Mouse (Mus musculus) midbrain, embryonic 12.5 days (tissue): ENCODE results near the gene Elk1. TPM values are rescaled to one million over a fixed set of nuclear protein-coding genes. Genes with fewer than 3 reads are reported as not detected.

Experiments used
- ATAC-seq: fragments of 200-750 bp; cut with Nextera tagmentation; 2 replicates; pipeline ENCODE4 v1.8.0; 2017; ENCODE audit warnings: low read depth, moderate TSS enrichment, moderate library complexity; ENCODE audit not compliant: low FRiP score
- H3K27ac ChIP-seq: fragments of 300-500 bp; sonication (generic); replicated peaks from 2 replicates; pipeline ENCODE4 v1.5.1; 2016; ENCODE audit warnings: mild to moderate bottlenecking
- H3K27me3 ChIP-seq: fragments of 300-500 bp; sonication (generic); 2 replicates; pipeline ENCODE4 v1.6.1; 2016; ENCODE audit warnings: mild to moderate bottlenecking
- H3K36me3 ChIP-seq: fragments of 300-500 bp; sonication (generic); 2 replicates; pipeline ENCODE4 v1.6.1; 2016
- H3K4me1 ChIP-seq: fragments of 300-500 bp; sonication (generic); 2 replicates; pipeline ENCODE4 v1.6.1; 2016
- H3K4me2 ChIP-seq: fragments of 300-500 bp; sonication (generic); replicated peaks from 2 replicates; pipeline ENCODE4 v1.6.1; 2016; ENCODE audit warnings: mild to moderate bottlenecking, moderate library complexity
- H3K4me3 ChIP-seq: fragments of 300-500 bp; sonication (generic); 2 replicates; pipeline ENCODE4 v1.5.1; 2016; ENCODE audit warnings: mild to moderate bottlenecking
- H3K9ac ChIP-seq: fragments of 300-500 bp; sonication (generic); replicated peaks from 2 replicates; pipeline ENCODE4 v1.6.1; 2016; ENCODE audit warnings: mild to moderate bottlenecking, moderate library complexity
- H3K9me3 ChIP-seq: fragments of 300-500 bp; sonication (generic); 2 replicates; pipeline ENCODE4 v1.6.1; 2016; ENCODE audit warnings: mild to moderate bottlenecking
- whole genome bisulfite sequencing: fragments of 180-500 bp; shearing (Covaris S2); methylation state at CpG from one replicate; pipeline ENCODE4 v1.1.7; 2016; 5-methylcytosine and 5-hydroxymethylcytosine counted together
- polyA plus RNA-seq: library from polyadenylated mRNA; unstranded; fragments of >200 nt; fragmentation: Nextera tagmentation; extraction: Ambion mirVana; gene quantifications from 2 replicates; pipeline ENCODE4 v1.2.1, GENCODE M21; 2016

Gene Elk1
- polyA plus RNA-seq, 1 experiment from 2014 or later: 15.9 TPM

GRCm38 (mm10) chrX:20920249-20920843, 30.1 kb downstream of the Elk1 start:
- Histone ChIP-seq H3K4me2 (peak overlapping the region; percentile 59), H3K27me3 (no peaks in the 10 kb centered on the region), H3K36me3 (no peaks in the 10 kb centered on the region), H3K4me3 (peak overlapping the region; percentile 56), H3K9me3 (no peaks in the 10 kb centered on the region), H3K27ac (no peak overlapping the region; the same call in 1 of the 2 replicates), H3K4me1 (no peaks in the 10 kb centered on the region), H3K9ac (peak overlapping the region; percentile 60)
- WGBS: 24% methylated on average over 46 of the region's 49 CpGs
- ATAC-seq: peak; percentile 72

GRCm38 (mm10) chrX:20915075-20915474, 35.3 kb downstream of the Elk1 start:
- H3K27me3 ChIP-seq: no peaks in the 10 kb centered on the region
- H3K4me2 ChIP-seq: no peak overlapping the region
- no peak overlapping the region for H3K4me3 ChIP-seq
- H3K9ac ChIP-seq: no peak overlapping the region
- H3K27ac ChIP-seq: no peak overlapping the region
- ATAC-seq: no peak
- H3K4me1 ChIP-seq: no peaks in the 10 kb centered on the region
- H3K9me3 ChIP-seq: no peaks in the 10 kb centered on the region
- H3K36me3 ChIP-seq: no peaks in the 10 kb centered on the region

DNA sequence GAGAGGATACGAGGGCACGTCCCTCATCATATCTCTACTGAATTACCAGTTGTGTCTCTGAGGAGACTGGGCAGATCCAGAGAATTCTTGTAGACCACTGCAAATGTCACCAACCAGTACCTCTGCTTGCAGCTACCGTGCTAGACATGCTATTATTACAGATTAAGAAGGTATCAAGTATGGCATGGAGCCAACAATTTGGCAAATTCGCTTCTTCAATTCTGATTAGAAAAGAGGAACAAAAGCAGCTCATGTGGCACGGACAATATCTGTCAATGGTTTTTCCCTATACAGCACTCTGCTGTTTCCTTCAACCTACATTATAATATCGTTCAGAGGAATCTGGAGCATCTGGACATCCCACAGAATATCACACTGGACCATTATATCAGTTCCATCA, 36.7 kb downstream of the Elk1 start:
- no peak overlapping the region for H3K4me2 ChIP-seq
- no peaks in the 10 kb centered on the region for H3K36me3 ChIP-seq
- H3K4me3 ChIP-seq: no peak overlapping the region
- H3K4me1 ChIP-seq: no peaks in the 10 kb centered on the region
- H3K9me3 ChIP-seq: no peaks in the 10 kb centered on the region
- H3K9ac ChIP-seq: no peak overlapping the region
- no peak for ATAC-seq
- no peaks in the 10 kb centered on the region for H3K27me3 ChIP-seq
- no peak overlapping the region for H3K27ac ChIP-seq
- 87% methylated on average over 6 of the region's 6 CpGs for WGBS

DNA sequence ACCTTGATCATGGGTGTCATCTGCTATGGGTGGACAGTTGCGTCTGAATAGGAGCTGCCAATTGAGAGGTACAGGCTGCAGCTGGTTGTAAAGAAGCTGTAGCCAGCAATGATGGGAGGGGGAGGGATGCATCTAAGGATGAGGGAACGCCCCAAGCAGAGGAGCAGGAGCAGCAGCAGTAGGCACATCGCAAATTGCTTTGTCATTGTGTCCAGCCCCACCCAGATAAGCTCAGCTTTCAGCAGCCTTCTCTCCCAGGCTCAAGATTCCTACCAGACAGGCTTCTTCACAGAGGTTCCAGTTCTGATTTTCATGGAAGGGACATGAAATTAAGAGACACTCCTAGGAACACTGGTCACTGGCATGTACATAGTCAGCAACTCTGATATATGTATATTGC, 40.3 kb downstream of the Elk1 start:
- WGBS: 33% methylated on average over 3 of the region's 3 CpGs
- Histone ChIP-seq H3K4me1 (no peaks in the 10 kb centered on the region), H3K4me3 (no peak overlapping the region), H3K4me2 (no peak overlapping the region), H3K27ac (no peak overlapping the region), H3K9me3 (no peaks in the 10 kb centered on the region), H3K9ac (no peak overlapping the region), H3K27me3 (no peaks in the 10 kb centered on the region), H3K36me3 (no peaks in the 10 kb centered on the region)
- no peak for ATAC-seq

Other genes starting within 250 kb of the Elk1 start
- gene Usp11, start 246.7 kb downstream of the Elk1 start, polyA plus RNA-seq: 85.7 and 86.4 TPM in 2 replicates
- 141 and 145 TPM in 2 replicates for gene Araf, start 152.8 kb downstream of the Elk1 start, polyA plus RNA-seq
- gene Timp1, start 80.4 kb downstream of the Elk1 start, polyA plus RNA-seq: 6.9 and 7.9 TPM in 2 replicates
- gene Syn1, start 29.6 kb downstream of the Elk1 start, polyA plus RNA-seq: 18.5 and 23.4 TPM in 2 replicates
- 4.5 and 5.3 TPM in 2 replicates for gene Cfp, start 19.1 kb downstream of the Elk1 start, polyA plus RNA-seq
- 58.2 and 66.4 TPM in 2 replicates for gene Uxt, start 11.4 kb upstream of the Elk1 start, polyA plus RNA-seq
- gene Zfp182, start 111.7 kb upstream of the Elk1 start, polyA plus RNA-seq: 9.0 and 9.4 TPM in 2 replicates
- gene Spaca5, start 117.8 kb upstream of the Elk1 start, polyA plus RNA-seq: not detected in 2 replicates
- gene Zfp300, start 138.9 kb upstream of the Elk1 start, polyA plus RNA-seq: 2.9 and 3.3 TPM in 2 replicates
- not detected in 2 replicates for gene Ssxa1, start 165.2 kb upstream of the Elk1 start, polyA plus RNA-seq
- gene Gm21876, start 225.0 kb upstream of the Elk1 start, polyA plus RNA-seq: not detected in 2 replicates